Mouse (Mus musculus) heart, adult 2 months (tissue): Measurements from ENCODE around the gene Cftr. TPM values are rescaled to one million over a fixed set of nuclear protein-coding genes. Genes with fewer than 3 reads are reported as not detected.

Experiments
- DNase-seq, 2 experiments: peaks; one replicate each; pipeline ENCODE4 v3.0.0; 2021
- H3K27ac ChIP-seq: fragments of 200-600 bp; 2 replicates; pipeline ENCODE4 v1.8.1; 2022
- H3K27me3 ChIP-seq: fragments of 200-500 bp; 2 replicates; pipeline ENCODE4 v1.6.1; 2012; ENCODE audit warnings: mild to moderate bottlenecking, low read length, inconsistent platforms, mixed read lengths; ENCODE audit not compliant: control insufficient read depth, insufficient read depth
- H3K36me3 ChIP-seq: fragments of 200-500 bp; 2 replicates; pipeline ENCODE4 v1.6.1; 2012; ENCODE audit warnings: low read length, inconsistent platforms; ENCODE audit not compliant: control insufficient read depth, insufficient read depth
- H3K4me1 ChIP-seq: fragments of 200-500 bp; 2 replicates; pipeline ENCODE4 v1.6.1; 2011; ENCODE audit warnings: low read length; ENCODE audit not compliant: control insufficient read depth, insufficient read depth
- H3K4me3 ChIP-seq: fragments of 200-600 bp; 2 replicates; pipeline ENCODE4 v1.8.1; 2022
- H3K79me2 ChIP-seq: fragments of 200-500 bp; replicated peaks from 2 replicates; pipeline ENCODE4 v1.6.1; 2012; ENCODE audit warnings: mild to moderate bottlenecking, inconsistent platforms, low read length, moderate library complexity, mixed read lengths; ENCODE audit not compliant: control insufficient read depth, insufficient read depth
- H3K9ac ChIP-seq: fragments of 200-500 bp; 2 replicates; pipeline ENCODE4 v1.6.1; 2012; ENCODE audit warnings: low read depth, mild to moderate bottlenecking, control low read depth, inconsistent platforms, low read length, mixed read lengths
- CTCF ChIP-seq: fragments of 200-600 bp; IDR thresholded peaks from 2 replicates; pipeline ENCODE4 v1.8.1; 2022; ENCODE audit warnings: antibody characterized with exemption, mild to moderate bottlenecking, moderate library complexity
- EP300 ChIP-seq: fragments of 200-500 bp; IDR thresholded peaks from 2 replicates; pipeline ENCODE4 v1.6.1; 2011; ENCODE audit warnings: low read depth, low read length, control low read depth; ENCODE audit not compliant: insufficient read depth
- POLR2A ChIP-seq: fragments of 200-500 bp; IDR thresholded peaks from 2 replicates; pipeline ENCODE4 v1.6.1; 2011; ENCODE audit warnings: mild to moderate bottlenecking, low read depth, low read length, control low read depth; ENCODE audit not compliant: insufficient read depth
- WGBS: fragments of 180-500 bp; shearing (Covaris S2); methylation state at CpG from one replicate; pipeline ENCODE4 v1.1.7; 2018; 5-methylcytosine and 5-hydroxymethylcytosine counted together
- intact Hi-C: fragments of 180-260 bp; cut with DNase I; formaldehyde crosslinking; loops from one replicate; pipeline ENCODE4 v1.15.1; 2025
- polyA plus RNA-seq: library from polyadenylated mRNA; depleted of rRNA; stranded (reverse); fragments of >200 nt; gene quantifications from 2 replicates; pipeline ENCODE4 v1.2.3, GENCODE M21; 2012
- total RNA-seq, 2 experiments: library from RNA; stranded (reverse); gene quantifications; 2 replicates each; pipeline ENCODE4 v1.2.3; 2021

Gene Cftr
- total and polyA plus RNA-seq, 3 experiments, result 0.04 to 0.37 (median 0.27) TPM

DNA sequence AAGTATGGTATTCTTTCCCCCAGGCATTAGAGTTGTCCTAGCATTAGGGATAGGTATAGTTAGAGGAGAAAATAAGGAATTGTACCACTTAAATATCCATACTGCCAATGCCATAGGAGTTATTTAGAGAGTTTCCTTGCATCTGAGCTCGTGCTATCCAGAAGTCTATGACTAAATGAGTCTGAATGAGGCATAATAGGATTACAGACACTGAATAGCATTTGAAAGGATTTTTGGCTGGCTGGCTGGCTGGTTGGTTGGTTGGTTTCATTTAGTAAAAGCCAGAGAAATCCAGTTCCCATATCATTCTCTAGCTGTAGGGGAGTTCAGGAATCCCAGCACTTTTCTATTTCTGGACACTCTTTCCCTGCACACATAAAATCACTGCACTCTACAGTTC, 76.0 kb downstream of the Cftr start:
- Histone ChIP-seq H3K36me3 (no peaks in the 10 kb centered on the region), H3K4me3 (no peak overlapping the region), H3K79me2 (no peaks in the 10 kb centered on the region), H3K27me3 (no peaks in the 10 kb centered on the region), H3K4me1 (no peaks in the 10 kb centered on the region), H3K9ac (no peak overlapping the region), H3K27ac (no peak overlapping the region)
- no peak for TF ChIP-seq EP300
- TF ChIP-seq CTCF, result no peak
- TF ChIP-seq POLR2A, result no peak
- DNase-seq, result no peak
- intact Hi-C loops, result no loop called here
- WGBS, result 50% methylated on average over 1 of the region's 1 CpGs

GRCm38 (mm10) chr6:18247891-18248463, 77.5 kb downstream of the Cftr start:
- no peak for DNase-seq
- no peaks in the 10 kb centered on the region for H3K4me1 ChIP-seq
- no peak overlapping the region for H3K27ac ChIP-seq
- WGBS, result 61% methylated on average over 2 of the region's 2 CpGs
- H3K4me3 ChIP-seq, result no peak overlapping the region
- intact Hi-C loops, result no loop called here
- no peak for TF ChIP-seq CTCF
- no peak for TF ChIP-seq POLR2A
- TF ChIP-seq EP300, result no peak
- no peaks in the 10 kb centered on the region for H3K79me2 ChIP-seq
- no peaks in the 10 kb centered on the region for H3K27me3 ChIP-seq
- H3K36me3 ChIP-seq, result no peaks in the 10 kb centered on the region
- no peak overlapping the region for H3K9ac ChIP-seq

DNA sequence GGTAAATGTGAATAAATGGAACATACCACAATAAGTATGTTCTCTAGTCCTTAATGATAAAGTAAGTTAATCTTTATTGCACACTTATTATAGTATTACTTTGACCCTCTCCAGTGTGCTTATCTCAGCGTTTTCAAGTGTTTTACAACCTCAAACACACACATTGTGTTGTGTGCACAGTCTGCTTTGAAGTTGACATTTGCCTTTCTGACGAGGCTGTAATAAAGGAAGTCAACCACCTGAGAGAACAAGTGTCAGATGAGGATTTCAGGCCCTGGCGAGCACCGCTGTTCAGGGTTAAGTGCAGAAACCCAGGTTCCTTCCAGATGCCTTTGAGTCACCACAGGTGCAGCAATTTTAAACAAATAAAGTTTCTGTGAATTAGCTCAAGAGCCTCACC, 78.0 kb downstream of the Cftr start:
- WGBS, result 55% methylated on average over 4 of the region's 4 CpGs
- H3K36me3 ChIP-seq, result no peaks in the 10 kb centered on the region
- no peaks in the 10 kb centered on the region for H3K27me3 ChIP-seq
- no peak overlapping the region for H3K9ac ChIP-seq
- no peak for TF ChIP-seq CTCF
- TF ChIP-seq POLR2A, result no peak
- TF ChIP-seq EP300, result no peak
- no peak for DNase-seq
- intact Hi-C loops, result no loop called here
- no peak overlapping the region for H3K4me3 ChIP-seq
- no peak overlapping the region for H3K27ac ChIP-seq
- H3K4me1 ChIP-seq, result no peaks in the 10 kb centered on the region
- no peaks in the 10 kb centered on the region for H3K79me2 ChIP-seq

DNA sequence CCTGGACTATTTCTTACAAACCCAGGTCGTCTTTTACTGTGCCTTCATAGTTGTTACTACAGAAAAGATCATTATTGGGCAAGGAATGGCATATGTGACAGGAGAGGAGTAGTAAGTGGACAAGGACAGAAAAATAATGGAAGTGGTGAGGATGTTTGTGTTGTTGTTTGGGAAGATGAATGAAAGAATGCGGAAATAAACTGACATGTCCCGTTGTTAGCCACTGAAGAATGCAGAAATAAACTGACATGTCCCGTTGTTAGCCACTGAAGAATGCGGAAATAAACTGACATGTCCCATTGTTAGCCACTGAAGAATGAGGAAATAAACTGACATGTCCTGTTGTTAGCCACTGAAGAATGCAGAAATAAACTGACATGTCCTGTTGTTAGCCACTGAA, 84.1 kb downstream of the Cftr start:
- TF ChIP-seq EP300, result no peak
- TF ChIP-seq POLR2A, result no peak
- TF ChIP-seq CTCF, result no peak
- Histone ChIP-seq H3K4me3 (no peak overlapping the region), H3K4me1 (no peaks in the 10 kb centered on the region), H3K27me3 (no peaks in the 10 kb centered on the region), H3K79me2 (no peaks in the 10 kb centered on the region), H3K27ac (no peak overlapping the region), H3K9ac (no peak overlapping the region), H3K36me3 (no peaks in the 10 kb centered on the region)
- WGBS, result 60% methylated on average over 5 of the region's 5 CpGs
- intact Hi-C loops, result no loop called here
- DNase-seq, result no peak

- TF ChIP-seq EP300 (no peak), POLR2A (no peak), CTCF (no peak)
- no peak for DNase-seq
- WGBS, result 21% methylated on average over 1 of the region's 1 CpGs
Measured at GRCm38 (mm10) chr6:18270983-18271382, 100.5 kb downstream of the Cftr start.

DNA sequence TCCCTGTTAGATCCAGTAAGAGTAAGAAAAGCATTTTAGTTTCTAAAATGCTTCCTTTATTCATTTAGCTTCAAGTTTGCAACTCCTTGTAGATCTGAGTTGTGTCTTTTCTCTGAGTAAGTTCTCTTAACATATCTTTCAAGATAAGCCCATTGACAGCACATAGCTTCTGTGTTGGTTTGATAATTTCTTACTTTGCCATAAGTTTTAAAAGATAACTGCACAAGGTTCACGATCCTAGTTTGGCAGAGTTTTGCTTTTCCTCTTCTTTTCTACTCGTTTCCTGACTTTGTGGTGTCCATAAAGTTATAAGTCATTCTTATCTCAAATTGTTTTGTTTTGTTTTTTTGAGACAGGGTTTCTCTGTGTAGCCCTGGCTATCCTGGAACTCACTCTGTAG, 130.3 kb downstream of the Cftr start:
- TF ChIP-seq POLR2A, result no peak
- no peak for TF ChIP-seq EP300
- TF ChIP-seq CTCF, result no peak
- intact Hi-C loops, result no loop called here
- Histone ChIP-seq H3K27me3 (no peaks in the 10 kb centered on the region), H3K4me3 (no peak overlapping the region), H3K9ac (no peak overlapping the region), H3K36me3 (no peaks in the 10 kb centered on the region), H3K79me2 (no peaks in the 10 kb centered on the region), H3K4me1 (no peaks in the 10 kb centered on the region), H3K27ac (no peak overlapping the region)
- no peak for DNase-seq
- WGBS, result 24% methylated on average over 2 of the region's 2 CpGs

More at GRCm38 (mm10) chr6:18270983-18271382, 100.5 kb downstream of the Cftr start:
- intact Hi-C loops, result no loop called here
- Histone ChIP-seq H3K27me3 (no peaks in the 10 kb centered on the region), H3K9ac (no peak overlapping the region), H3K27ac (no peak overlapping the region), H3K79me2 (no peaks in the 10 kb centered on the region), H3K4me3 (no peak overlapping the region), H3K4me1 (no peaks in the 10 kb centered on the region), H3K36me3 (no peaks in the 10 kb centered on the region)
